Mouse (Mus musculus) lung, postnatal 10 days (tissue): ENCODE results near the gene Cdca4.

Source experiments
- DNase-seq: peaks from one replicate; pipeline ENCODE4 v3.0.0; 2021

Gene Cdca4

DNA sequence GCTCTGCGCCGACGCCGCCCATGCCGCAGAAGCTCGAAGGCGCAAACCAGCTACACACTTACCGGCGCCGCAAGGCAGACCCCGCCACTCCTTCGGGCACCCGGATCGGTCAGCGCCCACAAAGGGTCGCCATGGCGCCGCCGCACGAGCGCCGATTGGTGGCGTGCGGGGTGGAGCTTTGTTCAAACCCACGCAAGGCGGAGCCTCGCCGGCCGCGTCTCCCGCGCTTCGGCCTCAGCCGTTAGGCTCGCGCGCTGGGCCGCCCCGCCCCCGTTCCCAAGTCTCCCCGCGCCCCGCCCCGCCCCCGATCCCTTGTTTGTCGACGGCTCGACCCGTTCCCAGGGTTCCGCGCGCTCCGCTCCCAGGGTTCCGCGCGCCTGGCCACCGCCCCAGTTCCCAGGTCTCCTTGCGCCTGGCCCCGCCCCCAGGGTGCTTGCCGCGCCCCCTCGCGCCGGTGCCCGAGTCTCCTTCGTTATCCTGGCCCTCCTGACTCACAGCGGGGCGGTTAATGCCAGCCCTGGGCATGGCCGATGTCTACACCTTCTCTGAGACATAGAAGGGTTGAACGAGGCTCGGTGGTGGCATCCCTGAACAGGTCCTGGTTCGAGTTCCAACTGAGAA, at the start of gene Cdca4:
Gene Cdca4 (minus strand): TSS at position 180 of the 621 bp plus-strand sequence.
- DNase-seq = peak; percentile 98

DNA sequence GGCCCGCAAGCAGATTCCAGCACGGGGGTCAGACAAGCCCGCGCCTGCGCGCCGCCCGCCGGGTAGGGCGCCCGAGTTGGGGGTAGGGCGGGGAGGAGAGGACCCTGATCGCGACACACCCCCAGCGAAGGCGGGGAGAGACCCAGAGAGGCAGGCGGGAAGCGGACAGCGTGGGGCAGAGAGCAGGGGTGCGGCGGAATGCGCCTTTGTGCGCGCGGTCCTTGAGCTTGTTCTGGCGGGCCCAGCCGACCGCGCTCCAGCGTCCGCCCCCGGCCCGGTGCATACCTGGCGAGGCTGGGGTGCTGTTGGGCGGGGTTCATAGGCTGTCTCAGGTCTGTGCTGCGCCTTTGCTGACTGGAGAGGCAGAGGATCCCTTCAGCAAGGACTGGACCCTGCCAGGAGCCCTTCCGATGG, 48.4 kb upstream of the Cdca4 start:
- peak; percentile 66 for DNase-seq

DNA sequence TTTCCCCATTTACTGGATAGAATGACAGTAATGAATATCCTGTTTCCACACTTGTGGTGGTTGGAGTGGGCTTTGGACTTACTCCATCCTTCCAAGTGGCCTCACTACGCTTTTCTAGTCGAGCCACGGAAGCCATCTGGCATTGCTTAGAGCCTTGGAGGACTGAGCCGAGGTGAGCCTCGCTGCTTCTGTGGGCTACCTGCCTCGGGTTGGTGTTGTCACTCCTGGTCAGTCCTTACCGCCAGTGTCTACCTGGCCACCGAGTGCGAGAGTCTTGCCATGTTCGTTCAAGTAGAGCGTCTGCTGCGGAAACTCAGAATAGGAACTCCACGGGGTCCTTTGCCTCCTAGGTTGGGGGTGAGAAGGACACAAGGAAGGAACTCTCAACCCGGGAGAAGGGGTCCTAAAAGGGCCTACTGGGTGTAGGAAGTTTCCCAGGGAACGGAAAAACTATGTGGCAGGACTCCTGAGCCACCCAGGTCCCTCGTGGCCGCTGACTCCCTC, 47.9 kb upstream of the Cdca4 start:
- no peak for DNase-seq

DNA sequence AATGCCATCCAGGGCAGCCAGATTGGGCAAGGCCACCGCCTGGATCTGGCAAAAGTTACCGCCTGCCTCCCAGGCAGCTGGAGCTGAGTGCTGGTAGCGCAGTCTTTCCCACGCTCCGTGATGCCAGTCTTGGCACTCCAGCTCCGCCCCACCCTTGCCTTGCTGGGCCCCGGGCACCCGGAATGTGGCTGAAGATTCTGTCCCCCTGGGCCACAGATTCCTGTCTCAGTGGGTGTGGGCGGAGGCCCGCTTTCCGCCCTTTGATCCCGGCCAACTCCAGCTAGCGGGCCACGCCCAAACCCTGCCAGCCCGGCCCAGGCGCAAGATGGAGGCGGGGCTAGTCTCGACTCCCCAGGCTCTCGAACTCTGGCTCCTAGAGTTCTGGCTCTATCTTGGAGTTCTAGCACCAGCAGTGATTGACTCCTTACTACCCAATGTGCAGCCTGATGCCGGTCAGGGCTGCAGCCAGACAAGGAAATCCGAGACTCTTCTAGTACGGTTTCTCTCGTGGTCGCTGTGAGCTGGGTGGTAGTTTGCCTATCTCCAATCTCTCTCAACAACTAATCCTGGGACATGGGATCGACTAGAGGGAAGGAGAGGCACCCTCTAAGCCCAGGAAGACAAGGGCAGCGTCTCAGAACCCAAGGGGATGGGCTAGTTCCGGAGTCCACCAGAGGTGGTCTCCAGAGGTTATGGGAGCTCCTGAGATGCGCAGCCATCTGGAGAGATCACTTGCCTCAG, 47.3 kb upstream of the Cdca4 start:
- peak; percentile 87 for DNase-seq

DNA sequence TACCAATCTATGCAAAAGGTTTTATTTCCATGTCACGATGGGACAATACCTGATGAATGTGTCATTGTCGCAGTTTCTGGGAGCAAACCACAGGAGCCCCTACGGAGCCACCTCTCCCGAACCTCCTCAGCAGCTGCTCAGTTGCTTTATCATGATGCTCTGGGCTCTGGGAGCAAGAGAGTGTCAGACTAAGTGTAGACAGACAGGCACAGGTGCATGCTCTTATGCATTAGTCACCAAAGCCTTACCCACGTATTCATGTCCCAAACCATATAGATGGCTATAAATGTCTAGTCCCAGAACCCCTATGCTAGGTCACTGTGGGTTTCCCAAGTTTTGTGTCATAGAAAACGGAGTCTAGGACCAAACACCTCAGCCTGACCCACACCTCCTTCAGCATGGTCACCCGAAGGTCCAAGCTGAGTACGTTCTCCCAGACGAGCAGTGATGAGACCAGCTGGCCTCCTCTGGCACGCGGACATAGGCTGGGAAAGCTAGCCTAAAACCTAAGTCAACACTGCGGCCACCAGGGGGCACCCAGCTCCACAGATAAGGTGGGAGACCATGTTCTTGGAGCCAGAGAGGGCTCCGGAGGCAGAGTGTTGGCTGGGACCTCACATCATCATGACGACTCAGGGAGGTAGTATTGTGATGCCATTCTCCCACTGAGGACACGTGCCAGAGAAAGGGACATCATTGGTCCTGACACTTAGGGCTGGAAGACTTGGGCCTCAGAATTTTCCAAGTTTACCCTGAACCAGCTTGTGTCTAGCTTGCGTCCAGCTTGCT, 46.2 kb upstream of the Cdca4 start:
- DNase-seq = peak; percentile 96

DNA sequence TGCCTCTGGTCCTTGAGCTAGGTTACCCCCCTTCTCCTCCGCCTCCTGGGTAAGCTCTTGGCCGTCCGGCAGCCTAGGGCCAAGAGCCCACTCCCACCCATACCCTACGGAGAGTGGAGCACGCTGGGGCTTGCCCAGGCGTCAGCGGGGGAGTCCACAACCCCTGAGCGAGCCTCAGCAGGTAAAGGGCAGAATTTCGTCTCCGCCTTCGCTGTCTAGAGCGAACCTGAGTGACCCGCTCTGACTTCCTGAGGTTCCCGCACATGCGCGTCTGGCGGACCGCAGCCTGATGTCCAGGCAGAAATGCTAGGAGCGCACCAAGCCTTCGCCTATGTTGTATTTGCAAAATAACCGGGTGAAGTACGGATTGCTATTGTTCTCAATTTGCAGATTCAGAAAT, 45.0 kb upstream of the Cdca4 start:
- no peak for DNase-seq

DNA sequence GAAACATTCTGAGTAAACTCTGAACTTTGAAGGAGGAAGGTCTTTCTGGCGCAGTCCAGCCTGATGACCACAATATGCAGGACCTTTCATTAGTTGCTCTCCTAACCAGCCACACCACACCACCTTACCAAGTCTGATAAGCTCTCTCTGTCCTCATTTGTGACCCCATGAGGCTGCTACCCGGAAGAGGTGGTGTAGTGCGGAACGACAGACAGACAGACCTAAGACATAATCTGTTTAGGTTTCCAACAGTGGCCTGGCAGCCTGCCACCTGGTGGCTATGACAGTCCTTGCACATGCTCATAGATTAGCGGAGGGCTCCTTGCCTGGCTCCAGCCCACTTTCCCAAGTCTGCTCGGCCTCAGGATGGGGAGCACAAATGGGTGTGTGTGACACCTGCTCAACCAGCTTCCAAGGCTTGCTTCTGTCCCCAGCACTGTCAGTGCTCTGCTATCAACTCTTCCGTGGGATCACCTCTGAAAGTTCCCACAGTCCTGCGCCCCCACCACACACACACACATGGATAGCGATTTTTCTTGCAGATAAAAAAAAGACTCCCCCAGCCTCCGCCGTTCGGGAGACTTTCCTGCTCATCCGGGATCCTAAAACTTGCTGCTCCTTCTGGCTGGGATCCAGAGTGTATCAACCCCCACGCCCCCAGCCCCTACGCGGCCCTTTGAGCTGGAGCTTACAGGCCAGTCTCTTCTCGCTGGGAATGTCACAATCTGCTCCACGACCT, 44.4 kb upstream of the Cdca4 start:
- peak; percentile 85 for DNase-seq

DNA sequence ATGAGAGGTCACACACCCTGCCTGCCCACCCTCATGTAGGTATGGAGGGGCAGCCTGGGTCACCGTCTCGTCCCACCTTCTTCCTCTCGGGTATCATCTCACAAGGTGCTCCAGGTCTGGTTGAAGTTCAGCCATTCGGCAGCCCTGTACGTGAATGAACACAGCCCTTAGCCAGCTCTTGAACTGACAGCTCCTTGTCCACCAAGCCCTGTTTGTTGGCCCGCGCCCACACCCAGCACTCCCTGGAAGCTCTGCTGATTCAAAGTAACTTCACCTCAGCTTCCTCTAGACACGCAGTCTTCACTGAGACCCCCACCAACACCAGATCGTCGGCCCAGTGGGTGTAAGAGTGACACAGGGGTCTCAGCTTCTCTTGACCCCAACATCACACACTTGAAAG, 43.8 kb upstream of the Cdca4 start:
- no peak for DNase-seq

DNA sequence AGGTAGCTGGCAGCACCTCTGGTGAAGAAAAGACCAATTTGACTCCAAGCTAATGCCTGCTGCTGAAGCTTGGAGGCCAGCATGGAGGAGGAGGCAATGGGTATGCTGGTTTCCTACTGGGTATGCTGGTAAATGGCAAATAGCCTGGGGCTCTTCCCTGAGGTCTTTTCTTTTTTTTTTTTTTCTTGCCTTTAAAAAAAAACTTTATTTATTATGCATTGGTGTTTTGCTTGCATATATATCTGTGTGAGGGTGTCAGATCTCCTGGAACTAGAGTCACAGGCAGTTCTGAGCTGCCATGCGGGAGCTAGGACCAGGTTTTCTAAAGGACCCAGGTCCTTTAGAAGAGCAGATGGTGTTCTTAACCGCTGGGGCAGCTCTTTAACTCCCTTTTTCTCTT, 42.0 kb upstream of the Cdca4 start:
- no peak for DNase-seq

DNA sequence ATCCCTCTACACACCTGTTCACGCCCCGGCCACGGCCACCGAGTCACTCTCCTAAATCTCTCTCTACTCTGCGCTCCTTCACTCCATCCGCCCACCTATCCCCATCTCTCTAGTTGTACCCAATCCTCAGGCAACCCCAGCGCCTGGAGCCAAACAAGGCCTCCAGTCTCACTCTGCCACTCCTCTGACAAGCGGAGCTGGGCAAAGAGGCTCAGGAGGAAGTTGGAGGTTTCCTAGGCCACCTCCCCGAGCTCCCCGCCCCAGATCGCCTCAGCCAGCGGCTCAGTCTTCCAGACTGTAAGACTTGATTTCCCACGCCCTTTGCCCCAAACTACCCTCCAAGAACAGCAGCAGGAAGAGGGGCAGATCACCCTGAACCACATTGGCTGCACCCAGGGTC, 41.6 kb upstream of the Cdca4 start:
- no peak for DNase-seq

DNA sequence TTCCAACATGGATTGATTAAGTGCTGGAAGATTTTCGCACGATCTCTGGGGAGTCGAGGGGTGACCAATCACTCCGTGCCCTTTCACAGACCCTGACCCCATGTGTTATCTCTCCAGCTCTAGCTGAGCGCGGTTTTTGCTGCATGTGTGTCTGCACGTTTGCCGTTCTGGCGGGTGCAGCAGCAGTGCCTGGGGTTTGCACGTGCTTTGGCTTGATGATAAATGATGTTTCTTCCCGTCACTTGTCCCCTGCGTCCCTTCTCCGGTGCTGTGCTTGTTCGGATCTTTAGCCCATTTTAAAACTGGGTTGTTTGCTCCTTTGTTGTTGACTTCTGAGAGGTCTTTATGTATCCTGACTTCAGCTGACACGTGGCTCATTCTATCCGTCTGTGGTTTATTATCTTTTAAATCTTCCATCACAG, 40.6 kb upstream of the Cdca4 start:
- DNase-seq = no peak

DNA sequence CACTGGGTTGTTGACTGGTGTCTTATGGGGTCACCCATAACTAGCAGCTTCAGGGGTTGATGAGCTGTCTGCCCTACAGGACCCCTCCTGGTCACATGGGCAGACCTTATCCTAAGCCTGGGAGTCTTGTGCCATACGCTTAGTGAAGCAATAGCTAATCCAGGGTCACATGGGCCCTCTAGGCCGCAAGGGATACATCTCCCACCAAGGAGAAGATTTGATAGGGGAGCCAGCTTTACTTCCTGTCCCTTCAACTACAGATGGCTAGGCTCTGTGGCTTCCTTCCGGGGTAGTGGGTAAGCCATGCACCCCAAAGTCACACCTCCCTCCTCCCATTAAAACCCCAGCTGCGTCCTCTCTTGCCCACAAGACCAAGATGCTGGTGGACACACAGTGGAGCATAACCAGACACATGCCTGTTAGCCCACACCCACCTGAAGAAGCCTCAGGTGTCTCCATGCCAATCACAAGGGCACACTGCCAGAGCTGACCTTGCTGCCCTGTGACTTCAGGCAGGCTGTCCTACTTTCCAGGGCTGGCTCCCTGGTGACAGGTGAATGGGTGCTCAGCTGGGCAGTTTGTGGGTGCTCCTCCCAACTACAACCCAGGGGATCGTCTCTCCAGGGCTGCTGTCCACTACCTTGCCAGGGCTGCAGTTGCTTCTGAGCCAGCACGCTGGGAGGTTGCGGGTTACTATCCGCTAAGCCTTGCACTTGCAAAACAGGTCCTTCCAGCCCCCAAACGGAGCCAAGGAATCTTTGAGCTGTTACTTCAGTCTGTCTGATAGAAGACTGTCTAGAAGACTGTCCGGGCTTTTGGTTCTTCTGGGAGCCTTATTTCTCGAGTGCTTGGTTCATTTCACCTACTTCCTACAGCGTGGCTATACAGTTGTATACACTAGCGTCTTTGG, 39.2 kb upstream of the Cdca4 start, which contains the start of gene Gpr132:
Gene Gpr132 (minus strand): TSS at position 51 of the 910 bp plus-strand sequence.
- DNase-seq = no peak

DNA sequence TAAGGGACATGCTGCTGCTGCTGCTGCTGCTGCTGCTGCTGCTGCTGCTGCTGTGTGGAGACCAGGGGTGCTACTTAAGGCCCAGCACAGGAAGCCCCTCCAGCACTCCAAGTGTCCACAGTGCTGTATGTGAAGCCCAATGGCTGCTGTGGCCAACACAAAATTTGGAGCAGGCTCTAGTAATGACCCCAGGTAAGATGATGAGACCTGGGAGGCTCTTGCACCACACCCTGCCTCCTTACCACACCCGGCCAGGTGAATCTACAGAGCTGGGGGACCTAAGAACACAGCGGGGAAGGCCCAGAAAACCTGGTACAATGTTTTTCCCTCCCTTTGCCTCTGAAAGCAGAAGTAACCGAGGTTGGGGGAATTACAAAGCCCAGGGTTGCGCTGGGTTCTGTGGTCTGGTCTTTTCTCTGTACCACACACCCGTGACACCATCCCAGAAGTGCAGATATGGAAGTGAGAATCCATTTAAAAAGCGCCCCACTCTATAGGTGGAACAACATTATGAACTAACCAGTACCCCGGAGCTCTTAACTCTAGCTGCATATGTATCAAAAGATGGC, 38.0 kb upstream of the Cdca4 start:
- DNase-seq = no peak

DNA sequence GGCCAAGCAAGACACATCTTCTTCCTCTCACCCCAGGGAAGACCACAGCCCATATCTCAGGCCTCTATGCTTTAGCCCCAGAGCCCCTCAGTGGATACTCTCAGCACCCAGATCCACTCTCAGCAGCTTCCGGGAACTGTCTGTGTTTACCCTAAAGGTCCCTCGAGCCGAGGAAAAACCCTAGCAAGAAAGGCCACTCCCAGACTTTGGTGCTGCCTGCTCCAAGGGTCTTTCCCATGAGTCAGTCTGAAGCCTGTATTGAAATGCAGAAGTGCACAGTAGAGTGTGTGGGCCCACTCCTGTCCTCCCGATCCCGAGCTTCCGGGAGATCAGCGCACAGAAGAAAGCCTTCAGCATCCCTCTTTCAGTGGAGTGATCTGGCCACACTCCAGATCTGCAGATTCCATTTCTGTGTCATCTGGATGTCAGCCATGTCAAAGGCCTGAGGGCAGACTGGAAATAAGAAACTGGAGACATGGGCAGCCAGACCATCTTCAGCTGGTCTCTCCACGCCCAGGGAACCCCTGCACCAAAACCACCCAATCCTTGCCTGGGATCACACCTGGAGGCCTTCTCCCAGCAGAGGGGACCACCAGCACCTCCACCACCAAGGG, 37.4 kb upstream of the Cdca4 start:
- peak; percentile 55 for DNase-seq

DNA sequence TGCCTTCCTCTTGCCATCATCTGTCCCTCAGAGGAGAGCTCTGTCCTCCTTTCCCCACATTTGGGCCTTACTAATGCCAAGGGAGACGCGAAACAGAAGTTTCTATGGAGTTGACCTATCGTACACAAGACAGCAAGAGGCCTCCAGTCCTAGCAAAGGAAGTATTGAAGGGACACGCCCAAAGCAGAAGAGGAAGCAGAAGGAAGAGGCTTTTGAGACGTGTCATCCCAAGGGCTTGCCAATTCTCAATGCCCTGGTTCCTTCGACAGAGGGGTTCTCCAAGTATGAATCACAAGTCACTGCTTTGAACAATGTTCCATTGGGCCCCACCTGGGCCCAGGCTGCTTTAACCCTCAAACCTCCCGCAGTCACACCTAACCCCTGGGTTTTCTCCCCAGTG, 35.6 kb upstream of the Cdca4 start:
- no peak for DNase-seq

DNA sequence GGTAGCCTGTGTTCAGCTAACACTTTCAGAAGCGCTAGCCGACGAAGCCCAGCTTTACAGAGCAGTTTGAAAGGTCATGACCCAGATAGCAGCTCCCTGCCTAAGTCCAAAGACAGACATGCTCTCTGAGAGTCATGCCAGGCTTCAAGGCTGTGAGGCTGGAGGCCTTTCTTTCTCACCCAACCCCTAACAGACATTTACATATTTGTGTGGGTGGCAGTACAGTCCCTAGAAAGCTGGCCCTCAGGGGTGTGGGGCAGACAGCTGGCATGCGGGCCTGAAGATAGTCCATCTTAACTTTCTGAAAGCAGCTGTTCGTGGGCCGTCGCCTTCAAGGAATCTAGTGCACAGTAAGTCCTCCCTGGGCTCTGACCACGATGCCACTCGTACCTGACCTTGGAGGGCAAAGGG, 32.7 kb upstream of the Cdca4 start:
- peak; percentile 69 for DNase-seq

DNA sequence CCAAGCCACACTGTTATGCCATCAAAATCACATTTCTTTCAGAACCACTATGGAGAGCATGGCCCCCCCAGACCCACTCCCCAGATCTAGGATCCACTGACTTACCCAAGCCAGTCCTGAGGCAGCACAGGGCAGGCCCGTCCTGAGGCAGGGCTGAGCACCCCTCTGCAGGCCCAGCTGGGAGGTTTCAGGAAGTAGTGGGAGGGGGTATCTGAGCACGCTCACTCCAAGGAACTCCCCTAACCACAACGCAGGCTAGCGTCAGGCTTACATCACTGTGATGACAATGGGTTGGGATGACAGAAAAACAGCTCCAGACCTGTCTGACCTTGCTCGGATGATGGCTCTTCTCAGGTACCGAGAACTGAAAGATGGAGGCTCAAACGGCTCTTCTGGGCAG, 31.5 kb upstream of the Cdca4 start:
- no peak for DNase-seq

DNA sequence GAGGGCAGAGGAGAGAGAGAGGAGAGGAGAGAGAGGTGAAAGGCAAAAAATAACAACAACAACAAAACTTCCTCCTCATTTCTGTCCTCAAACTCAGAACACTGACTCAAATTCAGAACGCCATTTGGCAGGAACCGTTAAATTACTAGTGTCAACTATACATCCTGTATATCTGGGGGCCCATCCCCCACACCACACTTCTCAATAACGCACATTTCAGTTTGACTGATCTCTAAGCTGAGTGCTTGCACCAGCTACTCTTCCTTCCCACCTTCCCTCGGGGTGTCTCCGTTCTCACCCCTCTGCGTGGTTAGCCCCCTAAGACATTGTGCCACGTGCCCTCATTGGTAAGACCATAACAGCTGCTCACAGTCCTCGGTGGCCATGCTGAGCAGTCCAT, 30.7 kb upstream of the Cdca4 start:
- DNase-seq = no peak

DNA sequence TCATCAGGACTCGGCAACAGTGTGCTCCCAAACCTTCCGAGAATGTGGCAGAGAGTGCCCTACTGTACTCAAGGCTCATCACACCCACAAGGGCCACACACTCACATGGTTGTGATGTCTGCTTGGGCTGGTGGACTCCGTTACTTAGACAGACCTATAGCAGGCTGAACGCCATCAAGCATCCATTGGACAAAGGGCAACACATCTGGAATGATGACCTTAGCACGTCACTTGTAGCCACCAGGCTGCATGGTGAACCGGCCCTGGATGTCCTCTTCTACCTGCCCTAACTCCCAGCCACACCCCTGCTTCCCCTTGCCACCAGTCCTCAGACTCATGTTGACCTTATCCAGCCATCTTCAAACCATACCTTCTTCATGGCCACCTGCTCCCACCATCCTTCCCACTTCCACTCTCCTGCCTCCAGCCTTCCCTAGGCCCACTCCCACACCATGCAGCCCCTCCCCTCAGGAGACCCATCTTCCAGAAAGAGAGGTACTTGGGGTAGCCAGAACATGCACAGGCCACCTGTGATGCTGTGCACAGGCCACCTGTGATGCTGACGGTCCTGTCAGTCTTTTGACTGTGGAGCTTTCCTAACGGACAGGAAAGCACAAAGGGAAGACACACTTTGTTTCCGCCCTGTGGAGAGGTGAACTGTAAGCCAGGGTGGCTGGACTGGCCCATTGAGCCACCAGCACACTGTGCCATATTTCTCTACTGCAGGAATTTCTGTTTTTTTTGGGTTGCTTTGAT, 29.5 kb upstream of the Cdca4 start:
- no peak for DNase-seq
